ENCODE assay signal across 29 mouse cellular contexts in the genomic region with DNA sequence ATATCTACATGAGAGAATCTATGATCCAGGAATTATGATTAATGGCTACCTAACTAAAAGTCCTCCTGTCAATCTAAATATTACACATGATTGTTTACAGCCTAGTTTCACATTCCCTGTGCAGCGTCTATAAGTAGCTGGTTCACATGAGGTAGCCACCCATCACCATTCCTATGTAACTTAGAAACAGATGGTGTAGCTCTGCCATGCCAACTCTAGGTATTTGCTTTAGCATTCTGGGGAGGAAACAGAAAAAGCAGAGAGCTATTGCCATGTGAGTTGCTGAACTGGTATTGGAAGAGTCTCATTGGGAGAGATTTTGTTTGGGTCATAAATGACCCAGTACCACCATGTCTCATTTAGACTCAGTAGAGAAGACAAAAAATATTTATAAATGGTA. TPM values are rescaled to one million over a fixed set of nuclear protein-coding genes. Genes with fewer than 3 reads are reported as not detected.
DNase-seq lines count a peak whose midpoint lies in the region; ATAC-seq and TF ChIP-seq lines count a peak whose summit lies in the region.
"Had no signal": no experiment of that assay in that cellular context is flagged by ENCODE, and none has a peak within 500 bp of the region (broad histone marks: within the 10 kb centered on the region; RNA-seq: fewer than 3 reads in every experiment).

No protein-coding gene starts in this region.

- no peaks in the 10 kb centered on the region for H3K27me3 ChIP-seq in forebrain, postnatal 0 days (ENCODE audit: insufficient read depth, low read length)
- no peaks in the 10 kb centered on the region for H3K27me3 ChIP-seq in forebrain, embryonic 16.5 days (replicated peaks; ENCODE audit: control insufficient read depth, insufficient read depth, low read length)
- no peaks in the 10 kb centered on the region for H3K27me3 ChIP-seq in hindbrain, postnatal 0 days (ENCODE audit: insufficient read depth, low read length)
- H3K27me3 ChIP-seq in hindbrain, embryonic 16.5 days (replicated peaks; ENCODE audit: control insufficient read depth, insufficient read depth, low read length) = no peaks in the 10 kb centered on the region
- H3K27me3 ChIP-seq: CH12.LX; forebrain, embryonic 13.5 days had no signal

- peak; percentile 32 for DNase-seq in forebrain, postnatal 0 days
- no peak for DNase-seq in hindbrain, postnatal 0 days (ENCODE audit: low spot score)
- DNase-seq in brain, adult 2 months (ENCODE audit: low read depth, low spot score) = peak; percentile 82
- peak; percentile 72 for DNase-seq in telencephalon, adult 2 months (ENCODE audit: low read depth, low spot score)
- no peak for DNase-seq in heart, postnatal 4 days
- DNase-seq: adrenal gland, postnatal 10 days; adrenal gland, postnatal 36 days; B cell, adult 2 months; cerebellum, adult 11-12 months; cerebellum, adult 8-10 months; cerebellum, postnatal 10 days; cerebellum, postnatal 36 days; embryo, embryonic 11 days; gastrocnemius, postnatal 25 days; heart, adult 18-20 months; heart, postnatal 10 days; heart, postnatal 36 days had no signal

- TF ChIP-seq CTCF in forebrain, postnatal 0 days (IDR thresholded peaks at IDR 0.05; ENCODE audit: low read depth) = no peak
- no peak for TF ChIP-seq CTCF in hindbrain, postnatal 0 days (IDR thresholded peaks at IDR 0.05; ENCODE audit: low read depth)

- H3K4me2 ChIP-seq in forebrain, postnatal 0 days (ENCODE audit: low read depth) = no peak overlapping the region
- no peak overlapping the region for H3K4me2 ChIP-seq in forebrain, embryonic 16.5 days (ENCODE audit: low read length)
- H3K4me2 ChIP-seq in hindbrain, postnatal 0 days (ENCODE audit: low read depth, low read length) = 0 out of 2 replicates have a peak overlapping the region, but pooled peaks have one; percentile 1
- no peak overlapping the region for H3K4me2 ChIP-seq in hindbrain, embryonic 16.5 days (ENCODE audit: low read length)
- H3K4me2 ChIP-seq: embryonic facial prominence, embryonic 13.5 days; heart, embryonic 12.5 days; heart, embryonic 15.5 days had no signal

- H3K36me3 ChIP-seq in forebrain, postnatal 0 days (ENCODE audit: insufficient read depth) = no peaks in the 10 kb centered on the region
- no peaks in the 10 kb centered on the region for H3K36me3 ChIP-seq in forebrain, embryonic 16.5 days (ENCODE audit: control insufficient read depth, insufficient read depth)
- no peaks in the 10 kb centered on the region for H3K36me3 ChIP-seq in hindbrain, postnatal 0 days (ENCODE audit: insufficient read depth, low read length)
- no peaks in the 10 kb centered on the region for H3K36me3 ChIP-seq in hindbrain, embryonic 16.5 days (ENCODE audit: control insufficient read depth, insufficient read depth, low read length)
- H3K36me3 ChIP-seq: embryonic facial prominence, embryonic 10.5 days; embryonic facial prominence, embryonic 13.5 days; G1E; heart, embryonic 12.5 days; heart, embryonic 15.5 days had no signal

- no peak overlapping the region for H3K27ac ChIP-seq in forebrain, postnatal 0 days (ENCODE audit: low read depth, low read length)
- H3K27ac ChIP-seq in forebrain, embryonic 16.5 days (ENCODE audit: low read length) = no peak overlapping the region
- no peak overlapping the region for H3K27ac ChIP-seq in hindbrain, postnatal 0 days
- H3K27ac ChIP-seq in hindbrain, embryonic 16.5 days (ENCODE audit: low read depth, low read length) = no peak overlapping the region
- H3K27ac ChIP-seq: embryonic facial prominence, embryonic 10.5 days; embryonic facial prominence, embryonic 13.5 days; forebrain, embryonic 13.5 days; heart, embryonic 15.5 days had no signal

- H3K9me3 ChIP-seq in forebrain, postnatal 0 days (ENCODE audit: low read length) = no peaks in the 10 kb centered on the region
- no peaks in the 10 kb centered on the region for H3K9me3 ChIP-seq in forebrain, embryonic 16.5 days (ENCODE audit: control insufficient read depth, low read length)
- no peaks in the 10 kb centered on the region for H3K9me3 ChIP-seq in hindbrain, postnatal 0 days (ENCODE audit: low read length)
- no peaks in the 10 kb centered on the region for H3K9me3 ChIP-seq in hindbrain, embryonic 16.5 days (ENCODE audit: control insufficient read depth, low read length)
- H3K9me3 ChIP-seq: embryonic facial prominence, embryonic 10.5 days; embryonic facial prominence, embryonic 13.5 days; forebrain, embryonic 13.5 days; heart, embryonic 12.5 days; heart, embryonic 15.5 days had no signal

- no peak for ATAC-seq in forebrain, postnatal 0 days
- ATAC-seq in forebrain, embryonic 16.5 days = no peak
- ATAC-seq in hindbrain, postnatal 0 days = no peak
- no peak for ATAC-seq in hindbrain, embryonic 16.5 days
- ATAC-seq: forebrain, embryonic 13.5 days; intestine, postnatal 0 days; Patski had no signal

- H3K9ac ChIP-seq in forebrain, postnatal 0 days = no peak overlapping the region
- H3K9ac ChIP-seq in forebrain, embryonic 16.5 days (replicated peaks; ENCODE audit: low read depth, low read length) = no peak overlapping the region
- H3K9ac ChIP-seq in hindbrain, postnatal 0 days (replicated peaks; ENCODE audit: low read length) = no peak overlapping the region
- H3K9ac ChIP-seq in hindbrain, embryonic 16.5 days (ENCODE audit: low read depth, low read length) = no peak overlapping the region
- H3K9ac ChIP-seq: embryonic facial prominence, embryonic 13.5 days; forebrain, embryonic 13.5 days; heart, embryonic 12.5 days; heart, embryonic 15.5 days had no signal

- peaks cover 14% of the 10 kb centered on the region for H3K4me1 ChIP-seq in forebrain, postnatal 0 days (ENCODE audit: insufficient read depth)
- H3K4me1 ChIP-seq in forebrain, embryonic 16.5 days (replicated peaks; ENCODE audit: control insufficient read depth, insufficient read depth, low read length) = peaks cover 22% of the 10 kb centered on the region
- 0 out of 2 replicates have a peak, but pooled peaks cover 5% of the 10 kb centered on the region for H3K4me1 ChIP-seq in hindbrain, postnatal 0 days (ENCODE audit: insufficient read depth, low read length)
- H3K4me1 ChIP-seq in hindbrain, embryonic 16.5 days (ENCODE audit: control insufficient read depth, insufficient read depth, low read depth, low read length) = peaks cover 10% of the 10 kb centered on the region

- 65% methylated on average over 1 of the region's 1 CpGs for WGBS in forebrain, postnatal 0 days
- 53% methylated on average over 1 of the region's 1 CpGs for WGBS in forebrain, embryonic 16.5 days
- WGBS in hindbrain, postnatal 0 days = 70% methylated on average over 1 of the region's 1 CpGs
- WGBS in hindbrain, embryonic 16.5 days = 75% methylated on average over 1 of the region's 1 CpGs

- no peak overlapping the region for H3K4me3 ChIP-seq in forebrain, postnatal 0 days (ENCODE audit: low read depth, low read length)
- no peak overlapping the region for H3K4me3 ChIP-seq in forebrain, embryonic 16.5 days (replicated peaks; ENCODE audit: low read length)
- no peak overlapping the region for H3K4me3 ChIP-seq in hindbrain, postnatal 0 days (ENCODE audit: low read length)
- no peak overlapping the region for H3K4me3 ChIP-seq in hindbrain, embryonic 16.5 days (ENCODE audit: low read length)
- H3K4me3 ChIP-seq: embryonic facial prominence, embryonic 10.5 days; embryonic facial prominence, embryonic 13.5 days; erythroblast, embryonic 14.5 days; forebrain, embryonic 13.5 days; heart, embryonic 12.5 days; heart, embryonic 15.5 days had no signal

RNA-seq across cellular contexts. Expression of a gene that starts 4.4 kb away (rescaled TPM):
- 154 and 164 TPM in 2 replicates for total RNA-seq in forebrain, postnatal 0 days (2014; rRNA removed)
- polyA plus RNA-seq in forebrain, postnatal 0 days (2015; fragmentation: Nextera tagmentation; extraction: Ambion mirVana) = 16.9 and 27.2 TPM in 2 replicates
- 28.7 and 30.3 TPM in 2 replicates for polyA plus RNA-seq in forebrain, embryonic 16.5 days (2015; fragmentation: Nextera tagmentation; extraction: Ambion mirVana)
- total RNA-seq in hindbrain, postnatal 0 days (2014; rRNA removed) = 176 and 190 TPM in 2 replicates
- 31.1 and 33.4 TPM in 2 replicates for polyA plus RNA-seq in hindbrain, postnatal 0 days (2015; fragmentation: Nextera tagmentation; extraction: Ambion mirVana)
- polyA plus RNA-seq in hindbrain, embryonic 16.5 days (2015; fragmentation: Nextera tagmentation; extraction: Ambion mirVana) = 40.7 and 49.0 TPM in 2 replicates
- under 1 TPM; 0.47 to 0.52 TPM for total RNA-seq in heart, postnatal 4 days (2021)
- polyA plus RNA-seq: erythroblast, embryonic 14.5 days; G1E; Patski had no signal

Comparison
In these comparisons a context has a peak if more than half of its experiments do, and no peak if none do; other contexts are left out.
1. DNase-seq: peak in forebrain, postnatal 0 days (single experiment), brain, adult 2 months (single experiment) and telencephalon, adult 2 months (single experiment); none in hindbrain, postnatal 0 days (single experiment) and heart, postnatal 4 days (single experiment).